Comparison of ENCODE assay signal across 8 mouse cellular contexts in genomic region chrX:136115419-136115961, GRCm38 (mm10). TPM values are rescaled to one million over a fixed set of nuclear protein-coding genes. Genes with fewer than 3 reads are reported as not detected.
DNase-seq lines count a peak whose midpoint lies in the region; ATAC-seq and TF ChIP-seq lines count a peak whose summit lies in the region.

No protein-coding gene starts in this region.

- WGBS in midbrain, embryonic 16.5 days, result 18% methylated on average over 23 of the region's 23 CpGs

- no peak for TF ChIP-seq CTCF in left cerebral cortex, adult 2 months (IDR thresholded peaks at IDR 0.05)

- peak overlapping the region; percentile 10 for H3K4me3 ChIP-seq in megakaryocyte, embryonic 14.5 days (replicated peaks)
- peak overlapping the region; percentile 40 for H3K4me3 ChIP-seq in left cerebral cortex, adult 2 months
- H3K4me3 ChIP-seq in midbrain, embryonic 16.5 days (ENCODE audit: low read depth, low read length), result peak overlapping the region; percentile 44

- peaks cover 12% of the 10 kb centered on the region for H3K27me3 ChIP-seq in megakaryocyte, embryonic 14.5 days (replicated peaks)
- peaks cover 5% of the 10 kb centered on the region for H3K27me3 ChIP-seq in midbrain, embryonic 16.5 days (ENCODE audit: control insufficient read depth, insufficient read depth, low read depth, low read length)

- H3K4me2 ChIP-seq in midbrain, embryonic 16.5 days (ENCODE audit: low read length), result peak overlapping the region; percentile 53

- intact Hi-C loops in left cerebral cortex, adult 2 months (cut with DNase I), result no loop called here

- H3K36me3 ChIP-seq in megakaryocyte, embryonic 14.5 days (replicated peaks; ENCODE audit: low read length), result no peaks in the 10 kb centered on the region
- H3K36me3 ChIP-seq in midbrain, embryonic 16.5 days (ENCODE audit: control insufficient read depth, insufficient read depth, low read length), result no peaks in the 10 kb centered on the region

- DNase-seq in cerebellum, postnatal 14 days, result peak; percentile 76 to 82
- peak; percentile 68 to 88 for DNase-seq in frontal cortex, postnatal 10 days (ENCODE audit: low spot score in 2 of 2)
- DNase-seq in left cerebral cortex, adult 2 months (ENCODE audit: extremely low spot score in 1 of 2, low spot score in 2 of 2), result peak; percentile 48 to 73
- peak; percentile 77 for DNase-seq in testis, postnatal 14 days (ENCODE audit: low spot score)
- no peak for DNase-seq in spleen, adult 12 weeks (ENCODE audit: low spot score)

- H3K9me3 ChIP-seq in megakaryocyte, embryonic 14.5 days, result no peaks in the 10 kb centered on the region
- no peaks in the 10 kb centered on the region for H3K9me3 ChIP-seq in midbrain, embryonic 16.5 days (replicated peaks; ENCODE audit: control insufficient read depth, low read length, poor library complexity, severe bottlenecking)

- H3K4me1 ChIP-seq in megakaryocyte, embryonic 14.5 days, result peaks cover 5% of the 10 kb centered on the region
- no peaks in the 10 kb centered on the region for H3K4me1 ChIP-seq in midbrain, embryonic 16.5 days (ENCODE audit: control insufficient read depth, insufficient read depth, low read length)

- ATAC-seq in megakaryocyte, adult 5-6 weeks (ENCODE audit: poor library complexity, severe bottlenecking), result no peak
- ATAC-seq in midbrain, embryonic 16.5 days, result peak; percentile 99

- peak overlapping the region; percentile 42; the same call in 1 of the 2 replicates for H3K9ac ChIP-seq in midbrain, embryonic 16.5 days (ENCODE audit: low read depth, low read length)

- no peak overlapping the region for H3K27ac ChIP-seq in left cerebral cortex, adult 2 months
- H3K27ac ChIP-seq in midbrain, embryonic 16.5 days (ENCODE audit: low read length), result peak overlapping the region; percentile 89

RNA-seq across cellular contexts. Expression of gene Bex4, which starts 23.3 kb away (rescaled TPM):
- 9.5 TPM in 1 of 2 replicates, not detected in the other for polyA plus RNA-seq in megakaryocyte, embryonic 14.5 days (2012; ENCODE audit: insufficient read depth, low replicate concordance)
- 0.58 and 0.62 TPM in 2 replicates for total RNA-seq in megakaryocyte, adult 5-6 weeks (2015)
- total RNA-seq in megakaryocyte, adult 5-6 weeks (2017), result 2.0 and 2.1 TPM in 2 replicates
- 10 to 100 TPM; 16.8 to 17.3 TPM for total RNA-seq in left cerebral cortex, adult 2 months (2021)
- 170 and 186 TPM in 2 replicates for polyA plus RNA-seq in midbrain, embryonic 16.5 days (2015; fragmentation: Nextera tagmentation; extraction: Ambion mirVana)

RNA-seq across cellular contexts. Expression of gene Nxf3, which starts 30.4 kb away (rescaled TPM):
- not detected in 2 replicates for polyA plus RNA-seq in megakaryocyte, embryonic 14.5 days (2012; ENCODE audit: insufficient read depth, low replicate concordance)
- total RNA-seq in megakaryocyte, adult 5-6 weeks (2015), result not detected in 2 replicates
- not detected in 2 replicates for total RNA-seq in megakaryocyte, adult 5-6 weeks (2017)
- total RNA-seq in left cerebral cortex, adult 2 months (2021), result not detected
- polyA plus RNA-seq in midbrain, embryonic 16.5 days (2015; fragmentation: Nextera tagmentation; extraction: Ambion mirVana), result not detected in 2 replicates

RNA-seq across cellular contexts. Expression of gene Bex2, which starts 47.5 kb away (rescaled TPM):
- 1.1 TPM in 1 of 2 replicates, not detected in the other for polyA plus RNA-seq in megakaryocyte, embryonic 14.5 days (2012; ENCODE audit: insufficient read depth, low replicate concordance)
- total RNA-seq in megakaryocyte, adult 5-6 weeks (2015), result not detected in 2 replicates
- 0.65 TPM in 1 of 2 replicates, not detected in the other for total RNA-seq in megakaryocyte, adult 5-6 weeks (2017)
- total RNA-seq in left cerebral cortex, adult 2 months (2021), result 100 to 1,000 TPM; 346 to 347 TPM
- polyA plus RNA-seq in midbrain, embryonic 16.5 days (2015; fragmentation: Nextera tagmentation; extraction: Ambion mirVana), result 929 and 971 TPM in 2 replicates

RNA-seq across cellular contexts. Expression of gene Tceal8, which starts 56.7 kb away (rescaled TPM):
- polyA plus RNA-seq in megakaryocyte, embryonic 14.5 days (2012; ENCODE audit: insufficient read depth, low replicate concordance), result 25.8 TPM in 1 of 2 replicates, not detected in the other
- total RNA-seq in megakaryocyte, adult 5-6 weeks (2015), result 20.6 and 26.5 TPM in 2 replicates
- total RNA-seq in megakaryocyte, adult 5-6 weeks (2017), result 34.4 and 39.0 TPM in 2 replicates
- total RNA-seq in left cerebral cortex, adult 2 months (2021), result 10 to 100 TPM; 30.8 to 39.2 TPM
- 121 and 125 TPM in 2 replicates for polyA plus RNA-seq in midbrain, embryonic 16.5 days (2015; fragmentation: Nextera tagmentation; extraction: Ambion mirVana)

Comparison
In these comparisons a context has a peak if more than half of its experiments do, and no peak if none do; other contexts are left out.
1. RNA of gene Bex4, which starts 23.3 kb away (total RNA-seq): 16.8 to 17.3 TPM in left cerebral cortex, adult 2 months; 0.58 to 2.1 TPM in megakaryocyte, adult 5-6 weeks; every median in the first group is over 4 times any median in the second.
2. RNA of gene Bex2, which starts 47.5 kb away (total RNA-seq): 346 to 347 TPM in left cerebral cortex, adult 2 months; 0.65 TPM in megakaryocyte, adult 5-6 weeks; every median in the first group is over 100 times any median in the second.
3. Peak in every context shown above with its lines, with median percentiles within 50 percentile points of each other: H3K4me3 ChIP-seq.